Mouse (Mus musculus) hindbrain, embryonic 16.5 days (tissue): ENCODE data around the gene Pcp4l1. TPM values are rescaled to one million over a fixed set of nuclear protein-coding genes. Genes with fewer than 3 reads are reported as not detected.

ENCODE experiments used
- ATAC-seq: fragments of 200-750 bp; cut with Nextera tagmentation; 2 replicates; pipeline ENCODE4 v1.8.0; 2017; ENCODE audit warnings: moderate TSS enrichment, moderate library complexity
- H3K27ac ChIP-seq: fragments of 300-500 bp; sonication (generic); 2 replicates; pipeline ENCODE4 v1.5.1; 2014; ENCODE audit warnings: low read depth, mild to moderate bottlenecking, control low read depth, low read length, moderate library complexity
- H3K27me3 ChIP-seq: fragments of 300-500 bp; sonication (generic); replicated peaks from 2 replicates; pipeline ENCODE4 v1.6.1; 2014; ENCODE audit warnings: low read length; ENCODE audit not compliant: control insufficient read depth, insufficient read depth
- H3K36me3 ChIP-seq: fragments of 300-500 bp; sonication (generic); 2 replicates; pipeline ENCODE4 v1.6.1; 2014; ENCODE audit warnings: mild to moderate bottlenecking, low read length, moderate library complexity, mixed read lengths; ENCODE audit not compliant: control insufficient read depth, insufficient read depth
- H3K4me1 ChIP-seq: fragments of 300-500 bp; sonication (generic); 2 replicates; pipeline ENCODE4 v1.6.1; 2014; ENCODE audit warnings: low read depth, low read length; ENCODE audit not compliant: control insufficient read depth, insufficient read depth
- H3K4me2 ChIP-seq: fragments of 300-500 bp; sonication (generic); 2 replicates; pipeline ENCODE4 v1.6.1; 2014; ENCODE audit warnings: mild to moderate bottlenecking, low read length, control low read depth, moderate library complexity
- H3K4me3 ChIP-seq: fragments of 300-500 bp; sonication (generic); 2 replicates; pipeline ENCODE4 v1.5.1; 2014; ENCODE audit warnings: mild to moderate bottlenecking, low read length, control low read depth, moderate library complexity
- H3K9ac ChIP-seq: fragments of 300-500 bp; sonication (generic); 2 replicates; pipeline ENCODE4 v1.6.1; 2014; ENCODE audit warnings: low read depth, mild to moderate bottlenecking, control low read depth, low read length, moderate library complexity
- H3K9me3 ChIP-seq: fragments of 300-500 bp; sonication (generic); 2 replicates; pipeline ENCODE4 v1.6.1; 2014; ENCODE audit warnings: mild to moderate bottlenecking, low read length, moderate library complexity; ENCODE audit not compliant: control insufficient read depth
- WGBS: fragments of 180-500 bp; shearing (Covaris S2); extraction: QIAGEN DNeasy Blood & Tissue Kit; methylation state at CpG from one replicate; pipeline ENCODE4 v1.1.7; 2014; 5-methylcytosine and 5-hydroxymethylcytosine counted together
- polyA plus RNA-seq: library from polyadenylated mRNA; unstranded; fragments of >200 nt; fragmentation: Nextera tagmentation; extraction: Ambion mirVana; gene quantifications from 2 replicates; pipeline ENCODE4 v1.2.1, GENCODE M21; 2015

The Pcp4l1 gene
- polyA plus RNA-seq, 1 experiment from 2014 or later = 48.7 TPM

- H3K9ac ChIP-seq = no peak overlapping the region
- ATAC-seq = no peak
- no peak overlapping the region for H3K27ac ChIP-seq
- WGBS = 16% methylated on average over 4 of the region's 4 CpGs
- H3K36me3 ChIP-seq = no peaks in the 10 kb centered on the region
- no peaks in the 10 kb centered on the region for H3K27me3 ChIP-seq
- no peak overlapping the region for H3K4me3 ChIP-seq
- H3K4me2 ChIP-seq = no peak overlapping the region
- H3K9me3 ChIP-seq = no peaks in the 10 kb centered on the region
- no peaks in the 10 kb centered on the region for H3K4me1 ChIP-seq
Observed at GRCm38 (mm10) chr1:171209409-171209808, 13.3 kb upstream of the Pcp4l1 start.

GRCm38 (mm10) chr1:171205704-171206493 is 9.8 kb upstream of the Pcp4l1 start:
- Histone ChIP-seq H3K4me3 (no peak overlapping the region), H3K27me3 (no peaks in the 10 kb centered on the region), H3K9ac (no peak overlapping the region), H3K27ac (no peak overlapping the region), H3K4me2 (no peak overlapping the region), H3K36me3 (no peaks in the 10 kb centered on the region), H3K9me3 (no peaks in the 10 kb centered on the region), H3K4me1 (no peaks in the 10 kb centered on the region)
- ATAC-seq = no peak
- 58% methylated on average over 6 of the region's 6 CpGs for WGBS

- ATAC-seq = no peak
- H3K9ac ChIP-seq = no peak overlapping the region
- 74% methylated on average over 7 of the region's 7 CpGs for WGBS
Observed at GRCm38 (mm10) chr1:171204249-171204644, 8.2 kb upstream of the Pcp4l1 start.

GRCm38 (mm10) chr1:171203471-171204248 is 7.6 kb upstream of the Pcp4l1 start:
- H3K27ac ChIP-seq = no peak overlapping the region
- no peaks in the 10 kb centered on the region for H3K4me1 ChIP-seq
- H3K4me3 ChIP-seq = no peak overlapping the region
- no peak overlapping the region for H3K4me2 ChIP-seq
- 61% methylated on average over 10 of the region's 11 CpGs for WGBS
- ATAC-seq = no peak
- no peaks in the 10 kb centered on the region for H3K27me3 ChIP-seq
- H3K9ac ChIP-seq = no peak overlapping the region
- H3K9me3 ChIP-seq = no peaks in the 10 kb centered on the region
- H3K36me3 ChIP-seq = no peaks in the 10 kb centered on the region

More at GRCm38 (mm10) chr1:171204249-171204644, 8.2 kb upstream of the Pcp4l1 start:
- H3K9me3 ChIP-seq = no peaks in the 10 kb centered on the region
- no peaks in the 10 kb centered on the region for H3K4me1 ChIP-seq
- no peak overlapping the region for H3K4me2 ChIP-seq
- no peaks in the 10 kb centered on the region for H3K36me3 ChIP-seq
- H3K27ac ChIP-seq = no peak overlapping the region
- no peak overlapping the region for H3K4me3 ChIP-seq
- no peaks in the 10 kb centered on the region for H3K27me3 ChIP-seq

GRCm38 (mm10) chr1:171200769-171201168 is 4.7 kb upstream of the Pcp4l1 start:
- Histone ChIP-seq H3K9ac (no peak overlapping the region), H3K4me1 (0 out of 2 replicates have a peak, but pooled peaks cover 1% of the 10 kb centered on the region), H3K27me3 (peaks cover 6% of the 10 kb centered on the region; the same call in 1 of the 2 replicates), H3K4me3 (no peak overlapping the region), H3K36me3 (no peaks in the 10 kb centered on the region), H3K9me3 (no peaks in the 10 kb centered on the region), H3K27ac (no peak overlapping the region), H3K4me2 (no peak overlapping the region)
- 94% methylated on average over 1 of the region's 1 CpGs for WGBS
- ATAC-seq = no peak

- Histone ChIP-seq H3K9me3 (no peaks in the 10 kb centered on the region), H3K27ac (no peak overlapping the region), H3K36me3 (no peaks in the 10 kb centered on the region), H3K9ac (no peak overlapping the region), H3K4me1 (peaks cover 8% of the 10 kb centered on the region), H3K27me3 (peaks cover 6% of the 10 kb centered on the region; the same call in 1 of the 2 replicates), H3K4me3 (no peak overlapping the region), H3K4me2 (no peak overlapping the region)
- WGBS = 57% methylated on average over 1 of the region's 1 CpGs
- no peak for ATAC-seq
Observed at GRCm38 (mm10) chr1:171199532-171199931, 3.5 kb upstream of the Pcp4l1 start.

GRCm38 (mm10) chr1:171195046-171195822 is 834 bp downstream of the Pcp4l1 start:
- Histone ChIP-seq H3K9me3 (no peaks in the 10 kb centered on the region), H3K4me2 (peak overlapping the region; percentile 96), H3K4me1 (peaks cover 18% of the 10 kb centered on the region), H3K27me3 (peaks cover 6% of the 10 kb centered on the region; the same call in 1 of the 2 replicates), H3K36me3 (no peaks in the 10 kb centered on the region), H3K27ac (no peak overlapping the region; the same call in 1 of the 2 replicates), H3K9ac (peak overlapping the region; percentile 66), H3K4me3 (peak overlapping the region; percentile 63)
- WGBS = 5% methylated on average over 20 of the region's 20 CpGs
- ATAC-seq = no peak

GRCm38 (mm10) chr1:171193911-171194830 is 1.9 kb downstream of the Pcp4l1 start:
- no peak overlapping the region for H3K27ac ChIP-seq
- no peak overlapping the region for H3K9ac ChIP-seq

More at GRCm38 (mm10) chr1:171193911-171194830, 1.9 kb downstream of the Pcp4l1 start:
- Histone ChIP-seq H3K9me3 (no peaks in the 10 kb centered on the region), H3K4me3 (peak overlapping the region; percentile 1; the same call in 1 of the 2 replicates), H3K4me2 (peak overlapping the region; percentile 58; the same call in 1 of the 2 replicates), H3K4me1 (peaks cover 19% of the 10 kb centered on the region), H3K27me3 (peaks cover 6% of the 10 kb centered on the region; the same call in 1 of the 2 replicates), H3K36me3 (no peaks in the 10 kb centered on the region)
- ATAC-seq = no peak
- WGBS = 27% methylated on average over 11 of the region's 11 CpGs
